Mouse (Mus musculus): ENCODE data around the gene Clec1a. TPM values are rescaled to one million over a fixed set of nuclear protein-coding genes. Genes with fewer than 3 reads are reported as not detected.

Gene Clec1a
- polyA plus RNA-seq, 1 experiment from 2014 or later: 3.8 TPM

DNA sequence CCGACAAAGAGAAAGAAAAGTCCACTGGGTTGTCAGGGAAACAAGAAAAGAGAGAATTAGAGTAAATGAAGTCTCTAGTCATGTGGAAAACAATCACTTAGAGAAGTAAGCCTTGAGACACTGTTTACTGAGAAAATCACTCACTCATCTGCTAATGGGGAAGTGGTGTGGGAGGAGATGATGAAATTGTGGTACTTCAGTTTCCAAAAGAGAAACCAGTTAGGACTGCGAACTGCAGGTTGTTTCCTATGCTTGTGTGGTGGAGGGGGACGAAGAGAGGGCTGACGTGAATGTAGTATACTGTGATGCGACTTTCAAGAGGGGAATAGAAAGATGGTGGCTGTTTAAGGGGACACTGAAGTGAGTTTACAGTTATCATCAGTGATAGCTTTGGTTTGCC, 17.6 kb downstream of the Clec1a start:
- Histone ChIP-seq H3K27ac (no peak overlapping the region), H3K4me3 (no peak overlapping the region), H3K4me2 (no peak overlapping the region), H3K9me3 (no peaks in the 10 kb centered on the region), H3K27me3 (no peaks in the 10 kb centered on the region), H3K4me1 (no peaks in the 10 kb centered on the region), H3K36me3 (no peaks in the 10 kb centered on the region), H3K9ac (no peak overlapping the region)
- 81% methylated on average over 5 of the region's 5 CpGs for whole genome bisulfite sequencing
- ATAC-seq (ENCODE audit: insufficient number of reproducible peaks, low FRiP score, low TSS enrichment, low read depth): no peak

DNA sequence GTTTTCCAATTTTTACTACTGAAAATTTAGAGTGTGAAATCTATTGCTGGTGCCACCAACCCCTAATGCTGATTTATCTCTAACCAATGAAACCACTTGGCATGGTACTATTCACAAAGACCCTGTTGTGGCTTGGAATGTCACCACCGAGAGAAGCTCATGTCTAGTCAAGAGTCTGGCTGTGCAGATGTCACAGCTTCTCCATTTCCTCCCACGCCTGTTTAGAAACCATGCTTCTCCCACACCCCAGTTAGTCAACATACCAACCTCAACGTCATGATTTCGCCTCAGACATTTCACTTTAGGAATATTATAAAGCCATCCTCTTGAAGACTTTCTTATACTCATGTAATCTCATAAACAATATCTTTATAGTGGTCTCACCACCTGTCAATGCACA, 24.5 kb downstream of the Clec1a start:
- no peak for ATAC-seq (ENCODE audit: insufficient number of reproducible peaks, low FRiP score, low TSS enrichment, low read depth)
- 73% methylated on average over 4 of the region's 4 CpGs for WGBS
- Histone ChIP-seq H3K9me3 (no peaks in the 10 kb centered on the region), H3K27me3 (no peaks in the 10 kb centered on the region), H3K36me3 (no peaks in the 10 kb centered on the region), H3K4me3 (no peak overlapping the region), H3K9ac (no peak overlapping the region), H3K27ac (no peak overlapping the region), H3K4me2 (no peak overlapping the region), H3K4me1 (peaks cover 7% of the 10 kb centered on the region)

DNA sequence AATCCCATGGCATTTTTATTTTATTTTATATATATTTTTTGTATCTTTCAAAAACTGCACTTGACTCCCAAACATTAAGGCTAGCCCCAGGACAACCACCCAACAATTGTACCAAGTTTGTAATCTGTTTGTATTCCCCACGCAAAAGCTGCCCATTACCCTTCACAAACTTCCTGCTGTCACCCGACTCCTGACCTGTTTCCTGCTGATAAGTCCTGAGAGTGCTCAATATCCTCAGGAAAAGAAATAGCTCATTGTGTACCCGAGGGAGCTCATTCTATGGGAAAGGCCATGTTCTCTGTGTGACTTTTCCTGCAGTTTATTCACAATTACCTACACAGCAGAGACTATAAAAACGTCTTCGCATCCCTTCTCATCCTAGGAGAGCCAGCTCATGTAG, 26.0 kb downstream of the Clec1a start:
- Histone ChIP-seq H3K9me3 (no peaks in the 10 kb centered on the region), H3K4me1 (peaks cover 7% of the 10 kb centered on the region), H3K36me3 (no peaks in the 10 kb centered on the region), H3K27ac (no peak overlapping the region), H3K4me3 (no peak overlapping the region), H3K27me3 (no peaks in the 10 kb centered on the region), H3K9ac (no peak overlapping the region), H3K4me2 (no peak overlapping the region)
- 25% methylated on average over 5 of the region's 5 CpGs for WGBS
- ATAC-seq (ENCODE audit: insufficient number of reproducible peaks, low FRiP score, low TSS enrichment, low read depth): no peak; the same call in 1 of the 2 replicates

DNA sequence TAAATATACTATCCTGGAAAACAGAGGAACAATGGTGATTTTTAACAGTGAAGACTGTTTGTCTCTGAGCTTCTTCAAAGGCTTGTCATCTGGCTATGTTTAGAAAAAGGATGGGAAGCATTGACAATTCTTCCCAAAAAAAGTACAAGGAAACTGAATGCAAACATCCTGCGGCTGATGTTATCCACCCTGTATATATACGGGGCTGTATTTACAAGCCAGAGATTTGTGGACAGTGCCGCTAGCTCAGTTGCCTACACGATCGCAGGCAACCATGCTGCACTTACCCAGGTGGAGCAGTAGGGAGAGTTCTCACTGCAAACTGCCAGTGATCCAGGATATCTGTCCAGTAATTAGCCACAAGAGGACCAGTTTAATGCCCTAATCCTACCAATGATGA, 26.6 kb downstream of the Clec1a start:
- WGBS: 60% methylated on average over 5 of the region's 5 CpGs
- no peak for ATAC-seq (ENCODE audit: insufficient number of reproducible peaks, low FRiP score, low TSS enrichment, low read depth)

DNA sequence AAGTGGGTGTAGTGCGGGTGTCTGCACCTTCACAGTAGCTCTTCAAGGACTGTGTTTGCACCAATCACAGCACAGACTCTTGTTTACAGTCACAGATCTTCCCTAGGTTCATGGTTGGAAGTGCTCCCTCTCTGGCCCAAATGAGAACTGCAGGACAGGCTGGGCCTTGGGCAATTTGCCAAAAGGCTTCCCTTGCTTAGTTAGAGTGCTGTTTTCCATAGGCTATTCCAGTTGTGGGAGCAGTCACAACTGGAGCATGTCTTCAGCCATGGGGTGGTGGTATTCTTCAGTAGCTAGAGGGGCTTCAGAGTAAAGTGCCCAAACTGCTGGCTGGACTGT, 28.1 kb downstream of the Clec1a start:
- no peaks in the 10 kb centered on the region for H3K9me3 ChIP-seq
- peaks cover 7% of the 10 kb centered on the region for H3K4me1 ChIP-seq
- ATAC-seq (ENCODE audit: insufficient number of reproducible peaks, low FRiP score, low TSS enrichment, low read depth): 0 out of 2 replicates have a peak, but pooled peaks have one; percentile 25
- H3K9ac ChIP-seq: no peak overlapping the region
- H3K4me2 ChIP-seq: no peak overlapping the region
- WGBS: 14% methylated on average over 1 of the region's 1 CpGs
- no peaks in the 10 kb centered on the region for H3K27me3 ChIP-seq
- no peak overlapping the region for H3K4me3 ChIP-seq
- H3K27ac ChIP-seq: no peak overlapping the region
- no peaks in the 10 kb centered on the region for H3K36me3 ChIP-seq

More for the DNA sequence above, 26.6 kb downstream of the Clec1a start:
- Histone ChIP-seq H3K4me3 (no peak overlapping the region), H3K4me2 (no peak overlapping the region), H3K27ac (no peak overlapping the region), H3K4me1 (peaks cover 7% of the 10 kb centered on the region), H3K9me3 (no peaks in the 10 kb centered on the region), H3K27me3 (no peaks in the 10 kb centered on the region), H3K9ac (no peak overlapping the region), H3K36me3 (no peaks in the 10 kb centered on the region)

DNA sequence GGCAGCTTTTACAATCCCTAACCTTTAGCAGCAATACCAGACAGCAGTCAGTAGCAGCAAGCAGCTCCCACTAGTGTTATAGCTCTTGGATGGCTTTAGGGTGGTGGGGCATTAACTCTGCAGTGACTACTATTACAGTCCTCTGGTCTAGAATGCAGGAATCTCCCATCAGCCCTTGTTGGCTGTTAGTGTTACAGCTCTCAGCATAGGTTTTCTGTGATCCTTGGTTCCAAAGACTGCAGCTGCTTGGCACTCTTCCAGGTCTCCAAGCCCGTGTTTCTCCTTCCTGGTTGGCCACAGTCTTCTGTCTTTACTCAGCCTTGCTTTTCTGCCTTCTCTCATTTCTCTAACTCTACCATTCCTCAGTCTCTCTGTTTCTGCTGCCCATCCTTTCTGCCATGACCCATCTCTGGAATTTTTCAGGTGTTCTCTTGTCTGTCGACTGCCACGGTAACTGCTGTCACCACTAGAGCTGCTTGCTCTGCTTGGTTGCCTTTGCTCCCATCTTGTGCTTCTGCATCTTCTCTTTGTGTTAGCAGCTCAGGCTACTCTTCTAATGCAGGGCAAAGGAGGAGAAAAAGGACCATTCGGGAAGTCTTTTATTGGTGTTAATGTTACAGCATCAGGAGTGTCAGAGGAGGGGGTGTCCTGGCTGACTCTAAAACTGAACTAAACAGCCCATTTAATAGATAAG, 28.6 kb downstream of the Clec1a start:
- Histone ChIP-seq H3K4me1 (peaks cover 7% of the 10 kb centered on the region), H3K4me3 (no peak overlapping the region), H3K36me3 (no peaks in the 10 kb centered on the region), H3K4me2 (no peak overlapping the region), H3K27ac (0 out of 2 replicates have a peak overlapping the region, but pooled peaks have one; percentile 33), H3K9me3 (no peaks in the 10 kb centered on the region), H3K9ac (no peak overlapping the region), H3K27me3 (no peaks in the 10 kb centered on the region)
- WGBS: 55% methylated on average over 4 of the region's 4 CpGs
- peak; percentile 90 for ATAC-seq (ENCODE audit: insufficient number of reproducible peaks, low FRiP score, low TSS enrichment, low read depth)

DNA sequence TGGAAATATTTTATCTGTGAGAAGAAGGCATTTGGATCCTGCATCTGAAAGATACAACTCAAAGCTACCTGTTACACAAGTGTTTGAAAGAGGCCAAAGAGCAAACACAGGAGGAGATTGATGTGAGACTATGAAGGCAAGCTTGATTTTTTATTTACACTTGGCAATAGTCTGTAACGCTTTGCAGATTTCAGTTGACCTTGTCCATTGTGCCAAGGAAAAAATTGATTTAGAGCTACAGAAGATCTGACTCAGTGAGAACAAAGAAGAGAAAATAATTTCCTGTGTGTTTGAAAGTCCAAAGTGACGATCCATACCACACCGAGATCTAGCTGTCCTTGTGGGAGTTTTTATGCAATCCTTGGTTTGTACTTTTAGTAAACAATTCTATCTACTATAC, 29.5 kb downstream of the Clec1a start:
- Histone ChIP-seq H3K9me3 (no peaks in the 10 kb centered on the region), H3K4me3 (no peak overlapping the region), H3K36me3 (no peaks in the 10 kb centered on the region), H3K27ac (no peak overlapping the region), H3K9ac (no peak overlapping the region), H3K27me3 (no peaks in the 10 kb centered on the region), H3K4me2 (no peak overlapping the region), H3K4me1 (peaks cover 7% of the 10 kb centered on the region)
- 71% methylated on average over 3 of the region's 3 CpGs for WGBS
- ATAC-seq (ENCODE audit: insufficient number of reproducible peaks, low FRiP score, low TSS enrichment, low read depth): no peak

DNA sequence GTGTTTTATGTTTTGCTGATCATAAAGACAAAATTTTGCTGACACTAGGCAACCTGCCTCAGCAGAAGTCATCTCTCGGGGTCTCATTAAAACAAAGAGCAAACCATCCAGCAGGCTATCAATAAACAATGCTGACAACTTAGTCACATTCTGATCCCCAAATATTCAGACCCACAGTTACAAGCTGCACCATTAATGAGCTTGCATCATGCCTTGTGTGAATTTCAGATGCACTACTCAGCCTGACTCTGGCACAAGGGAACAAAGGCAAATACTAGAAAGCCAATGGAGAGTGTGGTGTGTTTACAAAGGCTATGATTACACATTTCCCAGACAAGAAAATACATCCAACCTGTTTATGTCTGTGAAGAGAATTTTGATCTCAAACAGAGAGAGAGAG, 37.6 kb downstream of the Clec1a start:
- Histone ChIP-seq H3K9me3 (no peaks in the 10 kb centered on the region), H3K4me1 (no peaks in the 10 kb centered on the region), H3K27me3 (no peaks in the 10 kb centered on the region), H3K36me3 (no peaks in the 10 kb centered on the region), H3K4me3 (no peak overlapping the region), H3K9ac (no peak overlapping the region), H3K4me2 (no peak overlapping the region), H3K27ac (no peak overlapping the region)
- WGBS: 73% methylated on average over 1 of the region's 1 CpGs
- no peak for ATAC-seq (ENCODE audit: insufficient number of reproducible peaks, low FRiP score, low TSS enrichment, low read depth)

DNA sequence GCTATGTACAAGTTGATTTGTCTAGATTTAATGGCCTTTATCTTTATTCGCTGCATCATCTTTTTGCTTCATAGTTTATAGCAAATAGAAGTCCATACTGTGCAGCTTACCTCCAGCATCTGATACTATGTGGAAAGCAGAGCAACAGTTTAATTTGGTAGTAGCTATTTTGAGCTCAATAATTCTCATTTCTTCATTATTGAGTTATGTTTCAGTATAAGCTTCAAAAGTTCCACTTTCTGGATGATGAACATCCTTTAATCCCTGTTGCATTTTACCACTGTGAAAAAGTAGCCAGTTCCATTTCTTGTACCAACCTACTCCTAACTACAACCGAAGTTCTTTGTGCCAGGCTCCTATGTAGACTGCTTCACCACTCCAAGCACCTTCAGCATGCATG, 43.2 kb downstream of the Clec1a start, which contains the start of gene Clec9a:
TSS of gene Clec9a (plus strand) at position 301 of the 400 bp plus-strand sequence.
- no peaks in the 10 kb centered on the region for H3K9me3 ChIP-seq
- no peaks in the 10 kb centered on the region for H3K36me3 ChIP-seq
- no peaks in the 10 kb centered on the region for H3K27me3 ChIP-seq
- H3K4me2 ChIP-seq: no peak within 1 kb of the TSS
- H3K4me3 ChIP-seq: no peak within 1 kb of the TSS
- ATAC-seq (ENCODE audit: insufficient number of reproducible peaks, low FRiP score, low TSS enrichment, low read depth): no peak
- no peak within 1 kb of the TSS for H3K9ac ChIP-seq
- WGBS: 86% methylated on average over 2 of the region's 2 CpGs
- H3K4me1 ChIP-seq: no peaks in the 10 kb centered on the region
- no peak within 1 kb of the TSS for H3K27ac ChIP-seq

DNA sequence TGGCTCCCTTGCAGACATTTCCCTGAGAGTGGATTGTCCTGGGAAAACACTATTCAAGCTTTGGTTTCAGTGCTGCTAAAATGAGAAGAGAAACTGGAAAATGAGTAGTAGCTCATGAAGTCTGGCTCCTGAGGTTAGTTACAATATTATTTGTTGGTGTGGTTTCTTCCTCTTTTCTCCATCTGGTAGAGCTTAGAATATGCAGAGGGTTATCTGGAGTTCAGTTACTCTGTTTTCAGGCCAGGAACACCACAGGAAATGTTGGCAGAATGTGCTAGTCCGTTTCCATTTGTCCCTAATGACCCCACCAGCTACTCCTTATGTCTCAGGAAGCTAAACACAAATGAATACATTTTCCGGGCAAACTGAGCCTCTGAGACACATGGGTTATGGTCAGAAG, 44.5 kb downstream of the Clec1a start:
- H3K27me3 ChIP-seq: no peaks in the 10 kb centered on the region
- no peaks in the 10 kb centered on the region for H3K4me1 ChIP-seq
- no peak overlapping the region for H3K4me2 ChIP-seq
- ATAC-seq (ENCODE audit: insufficient number of reproducible peaks, low FRiP score, low TSS enrichment, low read depth): no peak
- no peaks in the 10 kb centered on the region for H3K36me3 ChIP-seq
- H3K27ac ChIP-seq: no peak overlapping the region
- H3K4me3 ChIP-seq: no peak overlapping the region
- H3K9me3 ChIP-seq: no peaks in the 10 kb centered on the region
- H3K9ac ChIP-seq: no peak overlapping the region
- WGBS: 41% methylated on average over 2 of the region's 2 CpGs

DNA sequence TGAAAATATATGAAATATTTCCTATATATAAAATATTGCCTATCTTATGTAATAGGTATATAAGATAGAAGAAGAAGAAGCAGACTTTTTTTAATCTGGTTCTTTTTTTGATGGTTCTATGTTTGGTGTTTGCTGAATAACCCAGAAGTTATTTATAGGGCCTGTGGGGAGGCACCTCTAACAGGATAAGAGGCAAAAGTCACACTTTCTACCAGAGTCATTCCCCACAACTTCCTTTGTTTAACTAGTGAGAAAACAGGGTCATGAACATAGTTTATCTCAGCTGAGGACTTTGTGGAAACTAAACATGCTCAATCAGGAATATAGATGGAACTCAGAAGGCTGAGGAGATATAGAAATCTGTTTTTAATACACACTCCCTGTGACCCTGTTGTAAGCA, 45.8 kb downstream of the Clec1a start:
- Histone ChIP-seq H3K9me3 (no peaks in the 10 kb centered on the region), H3K4me3 (no peak overlapping the region), H3K27ac (no peak overlapping the region), H3K4me1 (no peaks in the 10 kb centered on the region), H3K4me2 (no peak overlapping the region), H3K27me3 (no peaks in the 10 kb centered on the region), H3K36me3 (no peaks in the 10 kb centered on the region), H3K9ac (no peak overlapping the region)
- no peak for ATAC-seq (ENCODE audit: insufficient number of reproducible peaks, low FRiP score, low TSS enrichment, low read depth)

DNA sequence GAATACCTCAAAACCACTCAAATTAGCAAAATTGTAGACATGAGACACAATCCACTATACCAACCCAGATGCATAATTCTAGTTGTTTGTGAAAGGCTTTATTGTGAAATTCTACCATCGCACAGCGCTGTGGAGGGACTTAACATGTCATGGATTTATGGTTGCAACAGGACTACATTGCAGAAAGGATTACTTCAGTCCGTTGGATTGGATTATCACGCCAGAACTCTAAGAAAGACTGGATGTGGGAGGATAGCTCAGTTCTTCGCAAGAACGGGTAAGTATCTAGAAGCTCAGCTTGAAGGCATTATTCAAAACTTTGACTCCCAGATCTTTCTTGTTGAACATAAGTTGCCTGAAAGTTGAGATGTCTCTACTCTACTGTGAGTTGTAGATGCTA, 48.4 kb downstream of the Clec1a start:
- no peak overlapping the region for H3K4me2 ChIP-seq
- ATAC-seq (ENCODE audit: insufficient number of reproducible peaks, low FRiP score, low TSS enrichment, low read depth): no peak

DNA sequence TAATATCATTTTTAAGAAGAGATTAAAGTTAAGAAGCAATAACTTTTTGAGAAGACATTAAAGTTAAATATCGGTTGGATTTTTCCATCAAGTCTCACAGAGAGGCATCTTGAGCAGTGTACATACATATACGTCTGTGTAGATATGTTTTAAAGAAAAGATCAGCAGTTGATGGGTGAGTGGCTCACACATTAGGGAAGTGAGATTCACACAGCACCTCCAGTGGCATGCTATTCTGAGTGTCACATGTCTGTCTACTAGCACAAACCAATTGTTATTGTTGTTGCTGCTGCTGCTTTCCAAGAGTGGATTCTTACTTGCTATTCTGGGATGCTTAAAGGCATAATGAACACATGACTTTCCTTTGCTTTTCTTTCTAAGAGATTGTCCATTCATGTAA, 49.4 kb downstream of the Clec1a start:
- ATAC-seq (ENCODE audit: insufficient number of reproducible peaks, low FRiP score, low TSS enrichment, low read depth): no peak
- H3K4me1 ChIP-seq: no peaks in the 10 kb centered on the region
- no peaks in the 10 kb centered on the region for H3K9me3 ChIP-seq
- H3K36me3 ChIP-seq: no peaks in the 10 kb centered on the region
- H3K4me3 ChIP-seq: no peak overlapping the region
- no peak overlapping the region for H3K9ac ChIP-seq
- no peaks in the 10 kb centered on the region for H3K27me3 ChIP-seq
- H3K27ac ChIP-seq: no peak overlapping the region
- H3K4me2 ChIP-seq: no peak overlapping the region
- WGBS: 87% methylated on average over 2 of the region's 2 CpGs

More for the DNA sequence above, 48.4 kb downstream of the Clec1a start:
- H3K4me3 ChIP-seq: no peak overlapping the region
- no peaks in the 10 kb centered on the region for H3K9me3 ChIP-seq
- no peak overlapping the region for H3K9ac ChIP-seq
- no peak overlapping the region for H3K27ac ChIP-seq
- H3K27me3 ChIP-seq: no peaks in the 10 kb centered on the region
- no peaks in the 10 kb centered on the region for H3K36me3 ChIP-seq
- H3K4me1 ChIP-seq: no peaks in the 10 kb centered on the region
- 81% methylated on average over 6 of the region's 6 CpGs for WGBS
